Mouse (Mus musculus) CD4-positive naive resting alpha-beta T cell, adult 76 days (primary cell): ENCODE data around the gene Sept9. TPM values are rescaled to one million over a fixed set of nuclear protein-coding genes. Genes with fewer than 3 reads are reported as not detected.

ENCODE experiments used
- total RNA-seq: library from RNA; stranded (reverse); gene quantifications from one replicate; pipeline ENCODE4 v1.2.4, GENCODE M21; 2023

Sept9 gene
- 166 TPM for total RNA-seq

DNA sequence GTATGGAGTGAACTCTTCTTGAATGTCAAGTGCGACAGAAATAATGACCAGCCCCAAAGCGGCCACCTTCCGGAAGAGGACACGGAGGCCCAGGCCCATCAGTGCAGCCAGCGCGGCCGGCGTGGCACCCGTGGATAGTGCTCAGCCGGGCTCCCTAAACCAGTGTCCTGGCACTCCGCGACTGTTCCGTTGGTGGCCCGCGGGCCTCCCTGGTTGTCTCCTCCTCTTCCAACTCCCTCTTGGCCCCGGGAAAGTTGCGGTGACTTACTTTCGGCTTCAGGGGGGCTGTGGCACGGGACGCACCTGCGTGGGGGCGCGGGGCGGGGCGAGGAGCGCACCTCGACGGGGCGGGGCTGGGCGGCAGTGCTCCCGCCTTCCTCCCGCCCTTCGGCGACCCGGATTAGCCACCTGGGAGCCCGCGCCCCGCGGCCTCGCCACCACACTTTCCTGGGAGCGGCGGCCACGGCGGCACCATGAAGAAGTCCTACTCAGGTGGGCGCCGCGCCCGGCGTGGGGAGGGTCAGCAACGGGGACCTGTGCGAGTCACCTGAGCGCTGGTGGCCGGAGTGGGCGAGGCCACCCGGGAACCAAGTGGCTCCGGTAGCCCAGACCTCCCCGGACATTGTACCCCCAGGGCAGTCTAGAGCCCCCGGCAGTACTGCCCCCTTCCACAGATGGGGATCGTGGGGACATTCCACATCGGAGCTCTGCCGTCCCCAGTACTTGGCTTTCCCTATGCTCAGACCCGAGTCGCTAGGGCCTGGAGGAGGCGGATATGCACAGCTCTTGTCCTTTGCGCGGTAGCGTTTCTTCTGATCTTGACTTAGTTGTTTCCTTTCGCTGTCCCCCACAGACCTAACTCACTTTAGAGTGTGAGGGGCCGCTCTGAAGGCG, at the start of gene Sept9:
Gene Sept9, plus strand, starts transcription at position 380 of the 894 bp plus-strand sequence.

Other genes with a start within 250 kb of the Sept9 start
- 15.9 TPM for gene Sec14l1, start 84.5 kb upstream of the Sept9 start, total RNA-seq